In the genomic region with DNA sequence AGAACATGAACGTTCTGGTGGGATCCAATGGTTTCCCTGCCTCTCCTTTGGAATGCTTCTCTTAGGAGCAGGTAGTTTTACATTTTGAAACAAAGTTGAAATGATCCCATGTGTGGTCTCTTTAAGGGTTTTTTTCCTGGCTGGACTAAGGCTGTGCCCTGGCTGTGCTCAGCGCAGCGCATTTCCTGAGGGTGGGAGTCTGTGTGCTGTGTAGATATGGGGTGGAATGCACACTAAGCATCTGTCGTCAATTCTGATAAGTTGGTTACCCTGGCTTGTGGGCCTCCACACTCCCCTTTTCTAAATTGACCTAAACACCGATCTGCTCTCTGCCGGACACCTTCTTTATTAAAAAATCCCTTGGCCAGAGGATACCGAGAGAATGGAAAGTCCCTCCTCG, we compare ENCODE assay signal across 10 mouse cellular contexts. TPM values are rescaled to one million over a fixed set of nuclear protein-coding genes. Genes with fewer than 3 reads are reported as not detected.
DNase-seq lines count a peak whose midpoint lies in the region; ATAC-seq and TF ChIP-seq lines count a peak whose summit lies in the region.
"Had no signal": no experiment of that assay in that cellular context is flagged by ENCODE, and none has a peak within 500 bp of the region (broad histone marks: within the 10 kb centered on the region; RNA-seq: fewer than 3 reads in every experiment).

No protein-coding gene starts in this region.

- no peaks in the 10 kb centered on the region for H3K36me3 ChIP-seq in heart, embryonic 10.5 days
- H3K36me3 ChIP-seq in intestine, embryonic 15.5 days = no peaks in the 10 kb centered on the region
- H3K36me3 ChIP-seq in intestine, postnatal 0 days (ENCODE audit: control insufficient read depth, insufficient read depth) = no peaks in the 10 kb centered on the region
- no peaks in the 10 kb centered on the region for H3K36me3 ChIP-seq in intestine, embryonic 16.5 days (ENCODE audit: control insufficient read depth, insufficient read depth, low read length)
- H3K36me3 ChIP-seq in liver, postnatal 0 days (replicated peaks; ENCODE audit: insufficient read depth, low read length) = no peaks in the 10 kb centered on the region
- H3K36me3 ChIP-seq: embryonic facial prominence, embryonic 15.5 days; forebrain, embryonic 12.5 days; hindbrain, embryonic 10.5 days had no signal

- peak; percentile 51; the same call in 1 of the 2 replicates for ATAC-seq in intestine, embryonic 15.5 days
- no peak for ATAC-seq in intestine, postnatal 0 days
- ATAC-seq in intestine, embryonic 16.5 days = peak; percentile 38; the same call in 1 of the 2 replicates
- no peak for ATAC-seq in liver, postnatal 0 days
- no peak for ATAC-seq in megakaryocyte progenitor cell, adult 5-6 weeks (replicated peaks; ENCODE audit: poor library complexity)

- H3K27me3 ChIP-seq in heart, embryonic 10.5 days (ENCODE audit: insufficient read depth, poor library complexity, severe bottlenecking) = 0 out of 2 replicates have a peak, but pooled peaks cover 16% of the 10 kb centered on the region
- H3K27me3 ChIP-seq in intestine, embryonic 15.5 days (replicated peaks) = no peaks in the 10 kb centered on the region
- H3K27me3 ChIP-seq in intestine, postnatal 0 days (replicated peaks; ENCODE audit: control insufficient read depth, insufficient read depth, low read length) = no peaks in the 10 kb centered on the region
- H3K27me3 ChIP-seq in intestine, embryonic 16.5 days (replicated peaks; ENCODE audit: control insufficient read depth, insufficient read depth, low read length) = no peaks in the 10 kb centered on the region
- 0 out of 2 replicates have a peak, but pooled peaks cover 4% of the 10 kb centered on the region for H3K27me3 ChIP-seq in liver, postnatal 0 days (ENCODE audit: insufficient read depth, low read length)

- TF ChIP-seq EP300 in liver, postnatal 0 days (IDR thresholded peaks at IDR 0.05; ENCODE audit: low read depth) = no peak

- intact Hi-C loops in heart, postnatal 14 days (cut with DNase I) = loop anchor here (5.0 kb wide), 2 partner anchors 60 to 170 kb away; no protein-coding TSS in a partner anchor

- H3K4me2 ChIP-seq in intestine, embryonic 15.5 days (replicated peaks) = no peak overlapping the region
- no peak overlapping the region for H3K4me2 ChIP-seq in intestine, postnatal 0 days (replicated peaks; ENCODE audit: low read depth)
- H3K4me2 ChIP-seq in intestine, embryonic 16.5 days (ENCODE audit: low read depth, low read length) = no peak overlapping the region
- peak overlapping the region; percentile 18; the same call in 1 of the 2 replicates for H3K4me2 ChIP-seq in liver, postnatal 0 days (ENCODE audit: low read depth, low read length)
- H3K4me2 ChIP-seq: embryonic facial prominence, embryonic 15.5 days; forebrain, embryonic 12.5 days had no signal

- TF ChIP-seq CTCF in intestine, postnatal 0 days (IDR thresholded peaks at IDR 0.05; ENCODE audit: low read depth) = no peak
- TF ChIP-seq CTCF in liver, postnatal 0 days (IDR thresholded peaks at IDR 0.05; ENCODE audit: low read depth) = no peak

- no peak overlapping the region for H3K9ac ChIP-seq in intestine, embryonic 15.5 days
- H3K9ac ChIP-seq in intestine, postnatal 0 days (ENCODE audit: low read depth, low read length) = no peak overlapping the region
- no peak overlapping the region for H3K9ac ChIP-seq in intestine, embryonic 16.5 days (ENCODE audit: low read depth, low read length)
- no peak overlapping the region for H3K9ac ChIP-seq in liver, postnatal 0 days (replicated peaks)
- H3K9ac ChIP-seq: embryonic facial prominence, embryonic 15.5 days; forebrain, embryonic 12.5 days had no signal

- WGBS in heart, embryonic 10.5 days = 27% methylated on average over 8 of the region's 8 CpGs
- WGBS in intestine, embryonic 15.5 days = 69% methylated on average over 8 of the region's 8 CpGs
- 67% methylated on average over 8 of the region's 8 CpGs for WGBS in intestine, postnatal 0 days
- WGBS in intestine, embryonic 16.5 days = 76% methylated on average over 8 of the region's 8 CpGs
- WGBS in liver, postnatal 0 days (ENCODE audit: insufficient replicate concordance) = 43% methylated on average over 8 of the region's 8 CpGs

- H3K27ac ChIP-seq in heart, embryonic 10.5 days = peak overlapping the region; percentile 59; the same call in 1 of the 2 replicates
- H3K27ac ChIP-seq in intestine, embryonic 15.5 days = no peak overlapping the region
- no peak overlapping the region for H3K27ac ChIP-seq in intestine, postnatal 0 days (ENCODE audit: low read depth, low read length)
- no peak overlapping the region for H3K27ac ChIP-seq in intestine, embryonic 16.5 days (ENCODE audit: low read length)
- H3K27ac ChIP-seq in liver, postnatal 0 days (ENCODE audit: low read depth) = no peak overlapping the region
- H3K27ac ChIP-seq: embryonic facial prominence, embryonic 15.5 days; forebrain, embryonic 12.5 days; hindbrain, embryonic 10.5 days had no signal

- H3K4me3 ChIP-seq in heart, embryonic 10.5 days = peak overlapping the region; percentile 32
- no peak overlapping the region for H3K4me3 ChIP-seq in intestine, embryonic 15.5 days (replicated peaks)
- H3K4me3 ChIP-seq in intestine, postnatal 0 days (ENCODE audit: low read depth, low read length) = no peak overlapping the region
- no peak overlapping the region for H3K4me3 ChIP-seq in intestine, embryonic 16.5 days (ENCODE audit: low read length)
- no peak overlapping the region for H3K4me3 ChIP-seq in liver, postnatal 0 days (ENCODE audit: low read depth, low read length)
- H3K4me3 ChIP-seq: embryonic facial prominence, embryonic 15.5 days; forebrain, embryonic 12.5 days; hindbrain, embryonic 10.5 days had no signal

- peak; percentile 86 for DNase-seq in heart, embryonic 10.5 days (ENCODE audit: low spot score)
- no peak for DNase-seq in heart, postnatal 14 days
- no peak for DNase-seq in liver, postnatal 0 days

- H3K9me3 ChIP-seq in heart, embryonic 10.5 days = no peaks in the 10 kb centered on the region
- H3K9me3 ChIP-seq in intestine, embryonic 15.5 days = no peaks in the 10 kb centered on the region
- no peaks in the 10 kb centered on the region for H3K9me3 ChIP-seq in intestine, postnatal 0 days (ENCODE audit: control insufficient read depth)
- H3K9me3 ChIP-seq in intestine, embryonic 16.5 days (ENCODE audit: control insufficient read depth, low read length) = no peaks in the 10 kb centered on the region
- H3K9me3 ChIP-seq in liver, postnatal 0 days (ENCODE audit: low read length) = no peaks in the 10 kb centered on the region
- H3K9me3 ChIP-seq: embryonic facial prominence, embryonic 15.5 days; forebrain, embryonic 12.5 days; hindbrain, embryonic 10.5 days had no signal

- H3K4me1 ChIP-seq in heart, embryonic 10.5 days = peaks cover 17% of the 10 kb centered on the region
- H3K4me1 ChIP-seq in intestine, embryonic 15.5 days (replicated peaks) = no peaks in the 10 kb centered on the region
- no peaks in the 10 kb centered on the region for H3K4me1 ChIP-seq in intestine, postnatal 0 days (replicated peaks; ENCODE audit: control insufficient read depth, insufficient read depth, low read length)
- no peaks in the 10 kb centered on the region for H3K4me1 ChIP-seq in intestine, embryonic 16.5 days (ENCODE audit: control insufficient read depth, insufficient read depth, low read length)
- no peaks in the 10 kb centered on the region for H3K4me1 ChIP-seq in liver, postnatal 0 days (ENCODE audit: insufficient read depth)
- H3K4me1 ChIP-seq: hindbrain, embryonic 10.5 days had no signal

RNA-seq across cellular contexts. Expression of a gene that starts 28.3 kb away (rescaled TPM):
- polyA plus RNA-seq in heart, embryonic 10.5 days (2016; fragmentation: Nextera tagmentation; extraction: Ambion mirVana) = 154 and 166 TPM in 2 replicates
- total RNA-seq in heart, postnatal 14 days (2021) = 10 to 100 TPM; 30.7 to 31.0 TPM
- 125 and 137 TPM in 2 replicates for polyA plus RNA-seq in intestine, embryonic 15.5 days (2015; fragmentation: Nextera tagmentation; extraction: Ambion mirVana)
- polyA plus RNA-seq in intestine, postnatal 0 days (2015; fragmentation: Nextera tagmentation; extraction: Ambion mirVana) = 28.5 and 29.5 TPM in 2 replicates
- 94.6 and 104 TPM in 2 replicates for polyA plus RNA-seq in intestine, embryonic 16.5 days (2015; fragmentation: Nextera tagmentation; extraction: Ambion mirVana)
- 8.6 and 9.2 TPM in 2 replicates for polyA plus RNA-seq in liver, postnatal 0 days (2015; fragmentation: Nextera tagmentation; extraction: Ambion mirVana)
- total RNA-seq in megakaryocyte progenitor cell, adult 5-6 weeks (2015) = 18.1 and 22.9 TPM in 2 replicates
- total RNA-seq in megakaryocyte progenitor cell, adult 5-6 weeks (2017) = 41.0 and 49.9 TPM in 2 replicates

Comparison
In these comparisons a context has a peak if more than half of its experiments do, and no peak if none do; other contexts are left out.
1. ATAC-seq: peak in intestine, embryonic 15.5 days (single experiment) and intestine, embryonic 16.5 days (single experiment); none in intestine, postnatal 0 days (single experiment), liver, postnatal 0 days (single experiment) and megakaryocyte progenitor cell, adult 5-6 weeks (single experiment).